Mouse (Mus musculus) embryonic facial prominence, embryonic 10.5 days (tissue): ENCODE results near the gene Kif13a. TPM values are rescaled to one million over a fixed set of nuclear protein-coding genes. Genes with fewer than 3 reads are reported as not detected.

Source experiments
- DNase-seq: peaks from one replicate; pipeline ENCODE4 v3.0.0-alpha.2; 2017; ENCODE audit warnings: low spot score
- H3K27ac ChIP-seq: fragments of 300-500 bp; sonication (generic); replicated peaks from 2 replicates; pipeline ENCODE4 v1.5.1; 2016; ENCODE audit warnings: mild to moderate bottlenecking
- H3K27me3 ChIP-seq: fragments of 300-500 bp; sonication (generic); replicated peaks from 2 replicates; pipeline ENCODE4 v1.6.1; 2016; ENCODE audit warnings: low read depth, mild to moderate bottlenecking; ENCODE audit not compliant: poor library complexity, severe bottlenecking
- H3K36me3 ChIP-seq: fragments of 300-500 bp; sonication (generic); replicated peaks from 2 replicates; pipeline ENCODE4 v1.6.1; 2016; ENCODE audit warnings: mild to moderate bottlenecking, moderate library complexity
- H3K4me1 ChIP-seq: fragments of 300-500 bp; sonication (generic); 2 replicates; pipeline ENCODE4 v1.6.1; 2016
- H3K4me3 ChIP-seq: fragments of 300-500 bp; sonication (generic); 2 replicates; pipeline ENCODE4 v1.5.1; 2016; ENCODE audit warnings: mild to moderate bottlenecking, moderate library complexity
- H3K9me3 ChIP-seq: fragments of 300-500 bp; sonication (generic); 2 replicates; pipeline ENCODE4 v1.6.1; 2016; ENCODE audit warnings: mild to moderate bottlenecking
- WGBS: fragments of 180-500 bp; shearing (Covaris S2); methylation state at CpG from one replicate; pipeline ENCODE4 v1.1.7; 2016; 5-methylcytosine and 5-hydroxymethylcytosine counted together
- polyA plus RNA-seq: library from polyadenylated mRNA; unstranded; fragments of >200 nt; fragmentation: Nextera tagmentation; extraction: Ambion mirVana; gene quantifications from 2 replicates; pipeline ENCODE4 v1.2.1, GENCODE M21; 2016

The Kif13a gene
- polyA plus RNA-seq, 1 experiment from 2014 or later: 17.0 TPM

- H3K27me3 ChIP-seq: no peaks in the 10 kb centered on the region
- H3K9me3 ChIP-seq: peaks cover 6% of the 10 kb centered on the region; the same call in 1 of the 2 replicates
- DNase-seq: no peak
- H3K4me3 ChIP-seq: no peak overlapping the region
- 77% methylated on average over 11 of the region's 11 CpGs for WGBS
- H3K4me1 ChIP-seq: peaks cover 3% of the 10 kb centered on the region; the same call in 1 of the 2 replicates
- H3K27ac ChIP-seq: no peak overlapping the region
- H3K36me3 ChIP-seq: peaks cover 21% of the 10 kb centered on the region
Observed at GRCm38 (mm10) chr13:46898411-46898810, 31.3 kb downstream of the Kif13a start.

GRCm38 (mm10) chr13:46892380-46892779, 37.3 kb downstream of the Kif13a start:
- Histone ChIP-seq H3K27me3 (no peaks in the 10 kb centered on the region), H3K36me3 (no peaks in the 10 kb centered on the region), H3K4me3 (no peak overlapping the region), H3K27ac (no peak overlapping the region), H3K4me1 (peaks cover 8% of the 10 kb centered on the region; the same call in 1 of the 2 replicates), H3K9me3 (no peaks in the 10 kb centered on the region)
- DNase-seq: no peak
- WGBS: 74% methylated on average over 4 of the region's 4 CpGs

DNA sequence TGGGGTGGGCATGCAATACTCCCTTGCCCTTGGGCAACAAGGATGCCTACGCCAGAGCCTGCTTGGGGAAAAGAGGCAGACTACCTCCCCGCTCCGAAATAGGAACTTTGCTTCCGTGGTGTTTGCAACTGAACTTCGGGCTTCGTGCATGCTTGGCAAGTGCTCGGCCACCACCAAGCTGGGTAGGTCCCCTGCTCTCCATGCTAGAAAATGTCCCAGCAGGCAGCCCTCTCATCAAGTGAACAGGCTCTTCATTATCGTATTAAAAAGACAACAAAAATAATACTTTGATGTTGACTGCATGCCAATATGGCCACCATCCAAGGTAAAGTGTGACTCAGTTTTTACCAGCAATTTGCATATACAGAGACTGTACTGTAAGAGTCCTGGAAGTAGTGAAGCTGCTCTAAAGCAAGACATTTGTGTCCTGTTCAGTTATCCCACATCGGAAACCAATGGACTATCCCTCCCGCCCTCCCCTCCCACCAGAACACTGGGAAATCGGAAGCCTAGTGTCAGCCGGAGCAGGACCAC, 41.5 kb downstream of the Kif13a start:
- Histone ChIP-seq H3K4me1 (peaks cover 16% of the 10 kb centered on the region), H3K4me3 (no peak overlapping the region), H3K9me3 (no peaks in the 10 kb centered on the region), H3K36me3 (no peaks in the 10 kb centered on the region), H3K27me3 (no peaks in the 10 kb centered on the region), H3K27ac (no peak overlapping the region)
- WGBS: 88% methylated on average over 12 of the region's 12 CpGs
- DNase-seq: no peak

DNA sequence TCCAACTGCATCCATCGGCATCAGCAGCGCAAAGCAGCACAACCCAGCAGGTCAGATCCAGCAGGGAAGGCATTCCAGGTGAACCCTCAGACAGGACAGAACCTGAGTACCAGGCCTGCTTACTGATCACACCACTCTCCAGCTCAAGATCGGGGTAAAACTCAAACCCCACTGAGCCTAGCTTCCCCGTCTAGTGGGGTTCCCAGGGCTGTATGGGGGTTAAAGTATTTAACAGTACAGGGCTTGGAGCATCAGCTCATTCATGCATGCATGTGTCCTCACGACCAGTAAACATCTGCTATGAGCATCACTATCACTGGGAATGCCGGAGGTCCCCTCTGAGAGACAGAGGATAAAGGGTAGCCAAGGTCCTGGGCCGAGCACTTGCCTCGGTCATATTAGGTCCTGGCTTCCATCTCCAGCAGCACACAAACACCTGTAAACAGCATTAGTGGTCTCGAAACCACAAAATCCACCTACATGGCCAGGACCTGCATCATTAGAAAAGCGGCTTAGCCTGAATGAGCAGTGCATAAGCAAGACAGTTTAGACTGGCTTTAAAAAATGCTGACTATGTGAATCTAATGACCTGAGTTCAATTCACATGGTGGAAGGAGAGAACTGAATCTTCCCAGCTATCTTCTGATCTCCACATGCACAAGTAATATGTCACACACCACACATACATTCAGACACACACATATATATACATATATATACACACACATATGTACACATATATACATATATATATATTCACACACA, 43.0 kb downstream of the Kif13a start:
- Histone ChIP-seq H3K27ac (no peak overlapping the region), H3K9me3 (no peaks in the 10 kb centered on the region), H3K36me3 (peaks cover 7% of the 10 kb centered on the region), H3K4me1 (peaks cover 13% of the 10 kb centered on the region), H3K27me3 (no peaks in the 10 kb centered on the region), H3K4me3 (no peak overlapping the region)
- 92% methylated on average over 10 of the region's 10 CpGs for WGBS
- DNase-seq: no peak

- Histone ChIP-seq H3K27ac (no peak overlapping the region), H3K9me3 (no peaks in the 10 kb centered on the region), H3K4me1 (peaks cover 16% of the 10 kb centered on the region), H3K36me3 (peaks cover 9% of the 10 kb centered on the region), H3K4me3 (no peak overlapping the region), H3K27me3 (no peaks in the 10 kb centered on the region)
- DNase-seq: no peak
- 73% methylated on average over 5 of the region's 5 CpGs for WGBS
Observed at GRCm38 (mm10) chr13:46885759-46886060, 44.0 kb downstream of the Kif13a start.

DNA sequence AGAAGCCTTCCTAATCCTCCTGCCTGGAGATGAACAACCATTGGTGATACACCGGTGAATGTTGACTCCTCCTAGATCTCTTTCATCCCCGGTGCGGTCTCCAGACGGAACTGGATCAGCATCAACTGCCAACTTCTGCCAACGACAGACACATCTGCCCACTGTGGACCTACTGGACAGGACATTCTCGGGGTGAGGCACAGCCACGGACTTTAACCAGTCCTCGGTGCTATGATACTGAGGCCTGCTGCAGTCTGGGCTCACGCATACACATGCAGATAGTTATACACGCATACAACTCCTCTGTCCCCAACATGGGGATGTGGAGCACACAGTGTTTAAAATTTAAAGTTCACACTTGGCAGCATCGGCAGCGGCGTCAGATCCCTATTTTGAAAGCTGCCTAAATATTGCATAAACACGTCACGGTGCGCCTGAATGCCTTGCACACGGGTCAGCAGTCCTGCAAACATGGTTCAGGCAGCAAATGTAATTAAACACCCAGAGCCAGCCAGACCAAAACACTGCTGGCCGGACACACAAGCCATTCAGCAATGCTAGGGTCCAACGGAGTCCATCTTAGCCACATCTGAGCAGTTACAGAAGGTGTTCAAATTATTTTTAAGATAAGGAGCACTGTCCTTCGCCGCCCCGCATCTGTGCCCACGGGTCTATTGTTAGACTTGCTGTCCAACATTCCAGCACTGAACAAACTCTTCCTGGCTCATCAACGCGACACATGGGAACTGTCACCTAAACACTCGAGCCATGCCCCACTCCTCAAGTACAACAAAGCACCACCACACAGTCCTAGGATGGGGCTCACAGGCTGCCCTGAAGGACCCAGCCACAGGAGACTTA, 44.5 kb downstream of the Kif13a start:
- H3K27ac ChIP-seq: no peak overlapping the region
- 87% methylated on average over 26 of the region's 26 CpGs for WGBS

GRCm38 (mm10) chr13:46883976-46884375, 45.7 kb downstream of the Kif13a start:
- Histone ChIP-seq H3K4me3 (no peak overlapping the region), H3K27me3 (no peaks in the 10 kb centered on the region), H3K27ac (no peak overlapping the region), H3K9me3 (no peaks in the 10 kb centered on the region), H3K4me1 (peaks cover 22% of the 10 kb centered on the region), H3K36me3 (peaks cover 9% of the 10 kb centered on the region)
- 94% methylated on average over 3 of the region's 3 CpGs for WGBS
- DNase-seq: no peak

More for the DNA sequence above, 44.5 kb downstream of the Kif13a start:
- Histone ChIP-seq H3K4me1 (peaks cover 22% of the 10 kb centered on the region), H3K27me3 (no peaks in the 10 kb centered on the region), H3K9me3 (no peaks in the 10 kb centered on the region), H3K4me3 (no peak overlapping the region), H3K36me3 (peaks cover 9% of the 10 kb centered on the region)
- DNase-seq: no peak

DNA sequence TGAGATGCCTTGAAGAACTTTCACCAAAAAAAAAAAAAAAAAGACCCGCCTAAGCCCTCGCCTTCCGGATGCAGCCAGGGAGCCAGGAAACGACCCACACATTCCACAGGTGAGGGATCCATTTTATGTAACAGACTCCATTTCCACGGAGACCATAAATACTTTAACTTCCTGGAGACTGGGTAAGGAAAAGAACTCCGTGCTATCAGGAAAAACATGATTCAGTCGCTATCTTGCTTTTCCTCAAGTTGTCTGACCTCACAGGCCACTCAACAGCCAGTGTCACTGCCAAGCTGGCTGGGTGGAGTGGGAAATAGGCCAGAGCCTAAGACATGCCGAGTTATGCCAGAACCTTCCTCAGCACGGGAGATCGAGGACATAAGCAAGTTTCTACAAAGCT, 46.3 kb downstream of the Kif13a start:
- H3K36me3 ChIP-seq: peaks cover 9% of the 10 kb centered on the region
- no peak overlapping the region for H3K27ac ChIP-seq
- no peaks in the 10 kb centered on the region for H3K9me3 ChIP-seq
- WGBS: 80% methylated on average over 10 of the region's 10 CpGs
- no peaks in the 10 kb centered on the region for H3K27me3 ChIP-seq
- H3K4me1 ChIP-seq: peaks cover 22% of the 10 kb centered on the region
- H3K4me3 ChIP-seq: no peak overlapping the region
- no peak for DNase-seq

GRCm38 (mm10) chr13:46880736-46881135, 48.9 kb downstream of the Kif13a start:
- Histone ChIP-seq H3K4me1 (peaks cover 18% of the 10 kb centered on the region), H3K4me3 (no peak overlapping the region), H3K9me3 (no peaks in the 10 kb centered on the region), H3K36me3 (peaks cover 9% of the 10 kb centered on the region), H3K27me3 (no peaks in the 10 kb centered on the region), H3K27ac (no peak overlapping the region)
- no peak for DNase-seq
- WGBS: 81% methylated on average over 14 of the region's 14 CpGs

DNA sequence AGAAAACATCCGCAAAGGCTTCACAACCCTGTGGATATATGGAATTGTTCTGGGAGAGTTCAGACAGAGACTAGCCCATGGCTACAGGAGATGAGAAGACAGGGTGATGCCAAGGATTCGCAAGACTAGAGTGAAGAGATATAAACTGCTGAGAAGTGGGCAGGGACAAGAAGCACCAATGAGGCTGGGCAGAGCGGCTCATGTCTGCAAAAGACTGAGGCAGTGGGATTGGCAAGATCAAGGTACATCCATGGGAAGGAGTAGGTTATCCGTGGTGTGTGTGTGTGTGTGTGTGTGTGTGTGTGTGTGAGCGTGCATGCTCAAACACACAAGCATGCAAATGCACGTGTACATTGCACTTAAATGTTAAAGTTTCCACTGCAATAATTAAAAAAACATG, 49.4 kb downstream of the Kif13a start:
- H3K36me3 ChIP-seq: peaks cover 9% of the 10 kb centered on the region
- no peak overlapping the region for H3K27ac ChIP-seq
- no peak overlapping the region for H3K4me3 ChIP-seq
- 83% methylated on average over 6 of the region's 6 CpGs for WGBS
- no peak for DNase-seq
- H3K9me3 ChIP-seq: no peaks in the 10 kb centered on the region
- H3K4me1 ChIP-seq: peaks cover 13% of the 10 kb centered on the region; the same call in 1 of the 2 replicates
- no peaks in the 10 kb centered on the region for H3K27me3 ChIP-seq

DNA sequence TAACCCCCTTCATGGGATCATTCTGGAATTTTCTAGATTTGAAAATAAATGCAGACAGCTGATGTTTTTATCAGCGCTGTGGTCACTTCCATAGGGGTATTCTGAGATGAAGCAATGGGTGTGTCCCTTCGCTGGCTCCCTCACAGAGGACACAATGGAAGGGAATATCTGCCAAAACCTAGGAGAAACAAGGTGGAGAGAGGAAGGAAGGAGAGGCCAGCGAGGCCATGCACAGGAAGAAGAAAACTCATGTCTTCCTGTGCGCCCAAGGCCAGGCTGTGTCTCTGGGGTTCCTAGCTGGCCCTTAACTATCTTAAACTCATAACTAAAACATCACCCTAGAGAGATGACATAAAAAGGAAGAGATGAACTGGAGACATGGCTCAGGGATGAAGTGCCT, 52.6 kb downstream of the Kif13a start:
- WGBS: 87% methylated on average over 4 of the region's 4 CpGs
- Histone ChIP-seq H3K27ac (no peak overlapping the region), H3K9me3 (no peaks in the 10 kb centered on the region), H3K4me1 (peaks cover 9% of the 10 kb centered on the region; the same call in 1 of the 2 replicates), H3K27me3 (no peaks in the 10 kb centered on the region), H3K36me3 (0 out of 2 replicates have a peak, but pooled peaks cover 2% of the 10 kb centered on the region), H3K4me3 (no peak overlapping the region)
- no peak for DNase-seq

- Histone ChIP-seq H3K4me3 (no peak overlapping the region), H3K36me3 (no peaks in the 10 kb centered on the region), H3K27ac (no peak overlapping the region), H3K4me1 (peaks cover 3% of the 10 kb centered on the region; the same call in 1 of the 2 replicates), H3K9me3 (no peaks in the 10 kb centered on the region), H3K27me3 (no peaks in the 10 kb centered on the region)
- DNase-seq: no peak
- 77% methylated on average over 6 of the region's 6 CpGs for WGBS
Observed at GRCm38 (mm10) chr13:46875377-46875776, 54.3 kb downstream of the Kif13a start.
